Mouse (Mus musculus): ENCODE results near the gene Mapkap1.

DNA sequence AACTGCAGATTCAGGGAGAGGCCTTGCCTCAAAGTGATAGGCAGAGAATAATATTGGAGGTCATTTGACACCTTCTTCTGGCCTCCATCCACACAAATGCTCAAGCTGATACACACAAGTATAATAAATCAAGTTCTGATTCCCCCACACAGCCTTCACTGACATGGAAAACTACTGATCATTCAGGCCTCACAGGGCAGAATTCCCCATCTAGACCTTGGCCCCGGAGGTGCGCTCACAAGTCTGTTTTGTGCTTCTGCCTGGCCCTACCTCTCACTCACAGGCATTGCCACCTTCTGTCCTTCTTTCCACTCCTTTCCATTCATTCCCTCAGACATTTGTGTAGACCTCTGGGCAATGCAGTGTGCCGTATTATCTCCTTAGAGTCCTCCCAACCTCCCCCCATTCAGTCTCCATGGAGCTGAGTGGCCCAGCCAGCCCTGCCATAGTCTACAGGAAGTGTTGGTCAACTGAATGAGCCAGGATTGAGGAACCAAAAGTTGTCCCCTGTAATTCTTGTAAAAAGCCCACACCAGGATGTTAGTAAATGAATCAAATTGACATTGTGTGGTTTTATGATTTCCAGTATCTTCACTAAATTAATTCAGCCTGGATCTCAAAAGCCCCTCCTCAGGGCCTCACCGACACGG lies 193.2 kb downstream of the Mapkap1 start:
- no peak for TF ChIP-seq CTCF (IDR thresholded peaks at IDR 0.05; ENCODE audit: low read depth, low read length)
- no peak for TF ChIP-seq GATA2 (IDR thresholded peaks at IDR 0.05; ENCODE audit: borderline replicate concordance, low read depth, low read length)

Measured in G1E (cell line).